Mouse (Mus musculus): ENCODE results near the gene Lgr5.

Lgr5 gene

DNA sequence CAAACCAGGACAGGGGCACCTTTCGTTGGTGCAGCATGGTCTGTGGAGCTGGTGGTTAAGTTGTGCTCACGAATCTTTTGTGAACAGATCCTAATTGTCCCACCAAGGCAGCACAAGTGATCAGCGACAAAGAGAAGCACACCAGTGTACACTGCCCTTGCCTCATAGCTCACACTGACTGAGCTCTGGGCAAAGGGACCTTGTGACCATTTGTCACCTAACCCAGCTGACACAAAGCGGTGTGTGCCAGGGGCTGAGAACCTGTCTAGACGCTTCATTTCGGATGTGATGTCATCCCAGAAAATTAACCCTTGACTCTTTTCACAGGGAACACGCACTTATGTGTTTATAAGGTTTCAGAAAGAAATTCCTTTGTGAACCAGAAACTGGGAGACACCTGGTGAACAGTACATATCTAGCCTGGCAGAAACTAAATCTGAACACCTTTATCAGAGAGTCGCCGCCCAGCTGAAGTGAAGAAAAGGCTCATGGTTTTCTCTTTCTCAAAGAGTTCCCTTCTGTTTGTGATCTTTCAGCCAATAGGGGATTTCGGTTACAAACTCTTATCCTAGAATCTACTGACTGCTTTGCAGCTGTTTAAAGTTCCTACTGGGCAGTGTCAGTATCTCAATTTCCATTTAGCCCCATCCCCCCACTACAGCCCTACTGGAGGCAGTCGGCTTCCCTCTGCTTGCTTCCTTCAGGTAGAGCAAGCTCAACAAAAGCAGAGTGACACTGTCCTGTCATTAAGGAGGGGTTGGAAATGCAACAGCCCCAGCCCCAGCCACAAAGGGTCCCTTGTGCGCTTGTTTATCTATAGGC, 94.4 kb downstream of the Lgr5 start:
- DNase-seq, result no peak

DNA sequence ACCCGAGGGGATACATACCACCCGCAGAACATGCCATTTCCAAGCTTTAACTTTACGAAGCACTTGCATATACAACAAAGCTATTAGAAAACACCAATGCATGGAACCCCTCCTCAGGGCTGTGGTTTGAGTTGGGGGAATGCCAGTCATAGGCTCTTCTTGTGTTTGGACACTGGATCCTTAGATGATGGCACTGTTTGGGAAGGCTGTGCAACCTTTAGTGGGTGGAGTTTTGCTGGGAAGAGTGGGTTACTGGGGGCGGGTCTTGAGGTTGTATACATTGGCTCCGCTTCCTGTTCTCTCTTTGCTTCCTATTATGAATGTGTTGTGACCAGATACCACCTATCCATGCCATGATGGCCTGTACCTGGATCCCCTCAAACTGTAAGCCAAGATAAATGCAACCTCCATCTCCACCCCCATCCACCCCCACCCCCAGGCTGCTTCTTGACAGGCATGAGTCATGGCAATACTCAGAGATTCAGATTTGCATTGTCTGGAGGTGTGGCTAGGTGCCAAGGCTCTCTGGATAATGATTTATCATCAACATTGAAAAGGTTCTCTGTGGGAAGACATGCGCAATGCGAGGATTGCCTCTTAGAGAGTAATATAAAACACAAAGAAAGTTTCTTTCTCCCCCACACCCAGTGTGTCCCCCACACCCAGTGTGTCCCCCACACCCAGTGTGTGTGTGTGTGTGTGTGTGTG, 95.6 kb downstream of the Lgr5 start:
- DNase-seq, result peak in 1 of 2 experiments; percentile 16

DNA sequence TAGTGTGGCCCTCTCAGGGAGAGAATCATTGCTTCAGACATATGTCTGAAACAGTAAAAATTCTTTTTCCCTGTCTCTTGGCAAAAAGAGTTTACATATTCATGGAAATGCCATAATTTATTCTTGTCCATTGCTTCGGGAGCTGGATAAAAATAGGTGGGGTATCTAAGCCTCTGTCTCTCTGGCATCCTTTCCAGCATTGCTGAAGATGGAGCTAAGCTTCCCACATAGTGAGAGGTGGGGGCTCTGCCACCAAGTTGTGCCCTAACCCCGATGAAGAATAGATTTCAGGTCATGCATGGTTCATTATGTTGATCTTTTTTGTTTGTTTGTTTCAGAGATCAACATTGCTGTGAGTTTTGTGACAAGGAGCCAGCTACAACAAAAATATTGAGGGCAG, 102.0 kb downstream of the Lgr5 start:
- no peak for DNase-seq

DNA sequence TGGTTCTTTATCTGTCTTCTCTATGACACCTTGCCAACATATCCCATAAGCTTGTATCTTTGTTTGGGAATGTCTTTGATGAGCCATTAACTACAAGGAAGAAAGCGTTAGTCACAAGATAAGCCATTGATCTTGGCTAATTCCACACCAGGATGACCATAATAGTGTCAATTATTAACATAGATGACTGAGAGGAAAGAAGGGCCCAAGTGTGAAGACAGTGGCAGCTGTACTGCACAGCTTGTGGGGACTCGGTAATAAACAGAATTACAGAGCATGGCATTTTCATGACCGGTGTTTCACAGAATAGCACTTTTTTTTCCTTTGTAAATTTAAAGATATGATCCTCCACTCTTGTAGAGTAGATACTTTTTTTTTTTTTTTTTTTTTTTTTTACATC, 102.9 kb downstream of the Lgr5 start:
- no peak for DNase-seq

DNA sequence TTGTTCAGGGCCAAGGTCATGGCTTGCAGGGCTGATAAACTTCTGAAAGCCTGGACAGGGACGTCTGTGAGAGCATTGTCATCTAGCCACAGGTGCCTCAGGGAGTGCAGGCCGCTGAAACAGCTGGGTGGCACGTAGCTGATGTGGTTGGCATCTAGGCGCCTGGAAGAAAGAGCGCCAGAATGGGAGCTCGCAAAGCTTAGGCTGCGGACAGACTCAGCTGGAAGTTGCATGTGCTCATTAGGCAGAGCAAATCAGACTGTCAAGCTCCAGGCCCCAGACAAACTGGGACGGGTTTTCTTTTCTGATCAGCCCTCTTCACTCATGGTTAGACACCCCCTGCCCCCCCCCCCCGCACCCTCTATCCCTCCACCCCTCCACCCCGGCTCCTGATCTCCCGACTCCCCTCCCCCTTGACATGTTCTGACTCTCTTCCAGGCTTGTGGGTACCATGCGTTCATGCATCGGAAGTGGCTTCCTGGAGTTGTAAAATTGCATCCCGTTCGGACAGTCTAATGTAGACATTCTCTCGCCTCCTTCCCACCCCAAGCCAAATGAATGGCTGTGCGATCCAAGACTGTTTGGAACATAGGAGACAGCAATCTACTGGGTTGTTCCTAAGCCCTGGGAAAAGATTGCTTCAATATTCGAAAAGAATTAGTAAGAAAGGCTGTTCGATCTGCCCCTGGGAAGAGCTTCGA, 109.0 kb downstream of the Lgr5 start:
- DNase-seq, result no peak

DNA sequence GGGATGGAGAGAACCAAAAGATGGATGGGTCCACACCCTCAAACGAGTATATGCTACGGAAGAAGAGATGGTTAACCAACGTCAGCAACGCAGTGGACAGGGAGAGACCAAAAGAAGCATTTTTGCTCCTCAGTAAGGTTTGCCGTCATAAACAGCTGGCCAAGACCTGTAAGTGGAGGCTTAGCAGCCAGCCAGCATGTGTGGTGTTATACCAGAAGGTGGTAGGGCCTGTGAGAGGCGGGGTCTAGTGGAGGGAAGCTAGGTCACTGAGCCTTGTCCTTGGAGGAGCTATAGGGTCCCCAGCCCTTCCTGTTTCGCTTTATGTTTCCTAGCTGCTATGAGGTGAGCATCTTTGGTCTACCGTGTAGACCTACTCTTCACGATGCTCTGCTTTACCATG, 111.1 kb downstream of the Lgr5 start:
- no peak for DNase-seq

DNA sequence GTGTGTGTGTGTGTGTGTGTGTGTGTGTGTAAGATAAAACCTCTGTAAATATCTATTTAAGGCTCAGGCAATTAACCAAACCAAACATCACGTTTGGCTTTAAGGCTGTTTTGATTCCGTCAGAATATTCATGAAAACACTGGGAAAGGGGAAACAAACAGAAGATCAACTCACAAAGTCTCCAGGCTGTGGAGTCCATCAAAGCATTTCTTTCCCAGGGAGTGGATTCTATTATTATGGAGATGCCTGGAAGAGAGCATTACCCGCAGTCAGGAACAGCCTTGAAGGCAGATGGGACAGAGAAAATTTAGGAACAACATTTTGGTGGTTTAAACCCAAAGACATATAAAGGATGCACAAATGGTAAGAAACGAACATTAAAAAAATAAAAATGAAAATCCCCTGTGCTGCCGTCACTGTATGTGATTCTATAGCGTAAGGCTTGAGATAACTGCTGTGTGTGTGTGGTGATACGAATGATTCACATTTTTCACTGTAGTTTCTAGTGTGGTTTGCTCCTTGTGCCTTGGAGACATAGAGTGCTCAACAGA, 112.5 kb downstream of the Lgr5 start:
- no peak for DNase-seq

DNA sequence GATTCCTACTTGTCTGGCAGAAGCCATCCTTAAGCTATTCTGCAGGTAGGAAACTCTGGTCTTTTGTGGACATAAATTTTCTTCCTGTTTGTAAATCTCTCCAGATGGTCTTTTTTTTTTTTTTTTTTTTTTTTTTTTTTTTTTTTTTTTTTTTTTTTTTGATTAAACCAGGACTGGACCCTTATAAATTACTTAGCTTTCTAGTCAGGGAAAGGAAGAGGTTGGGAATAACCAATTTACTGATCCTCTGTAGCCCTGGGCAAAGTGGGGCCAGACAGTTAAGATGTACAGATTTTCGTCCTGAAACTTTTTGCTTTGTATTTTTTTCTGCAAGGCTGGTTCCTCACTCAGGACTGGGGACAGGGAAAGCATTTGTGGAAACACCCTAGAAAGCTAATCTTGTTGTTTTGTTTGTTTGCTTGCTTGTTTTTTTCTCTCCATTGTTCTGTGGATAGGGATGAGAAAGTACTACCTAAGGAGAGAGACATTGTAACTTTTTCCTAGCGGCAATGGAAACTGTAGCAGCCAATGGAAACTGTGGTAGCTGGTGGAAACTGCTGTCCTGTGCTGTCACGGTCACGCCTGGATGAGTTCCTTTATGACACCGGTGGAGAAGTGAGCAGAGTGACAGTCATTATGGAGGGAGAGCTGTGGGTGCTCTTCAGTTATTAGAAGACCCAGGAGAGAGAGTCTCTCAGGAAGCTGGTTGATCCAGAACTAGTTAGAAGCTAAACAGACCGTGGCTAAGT, 114.2 kb downstream of the Lgr5 start:
- DNase-seq, result no peak

DNA sequence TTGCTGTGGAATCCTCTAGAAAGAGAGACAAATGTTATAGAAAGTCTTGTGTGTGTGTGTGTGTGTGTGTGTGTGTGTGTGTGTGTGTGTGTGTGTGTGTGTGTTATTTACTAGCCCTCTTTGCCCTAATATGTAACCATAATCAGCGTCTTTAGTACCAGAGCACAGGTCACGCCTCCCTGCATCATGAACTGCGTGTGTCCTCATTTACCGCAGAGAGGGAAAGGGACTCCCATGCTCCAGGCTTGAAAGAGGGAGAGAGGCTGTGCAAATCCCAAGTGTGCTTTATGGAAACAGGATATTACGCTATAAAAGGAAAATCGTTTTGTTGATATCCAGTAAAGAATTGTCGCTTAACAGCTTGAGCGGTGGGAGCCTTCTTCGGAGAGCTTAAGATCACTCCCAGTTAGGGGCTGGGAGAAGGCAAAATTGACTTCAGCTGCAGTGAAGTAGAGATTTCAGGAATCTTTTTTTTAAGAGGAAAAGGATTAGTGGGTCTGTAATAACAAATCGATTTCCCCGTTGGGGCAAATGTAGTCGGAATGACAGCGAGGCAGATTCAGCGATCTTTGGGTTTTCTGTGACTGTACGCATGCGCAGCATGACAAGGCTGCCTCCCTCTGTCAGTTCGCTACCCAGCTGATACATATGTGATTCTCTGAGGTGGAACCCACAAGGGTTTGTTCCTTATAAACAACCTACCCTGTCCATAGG, 116.8 kb downstream of the Lgr5 start:
- DNase-seq, result no peak

DNA sequence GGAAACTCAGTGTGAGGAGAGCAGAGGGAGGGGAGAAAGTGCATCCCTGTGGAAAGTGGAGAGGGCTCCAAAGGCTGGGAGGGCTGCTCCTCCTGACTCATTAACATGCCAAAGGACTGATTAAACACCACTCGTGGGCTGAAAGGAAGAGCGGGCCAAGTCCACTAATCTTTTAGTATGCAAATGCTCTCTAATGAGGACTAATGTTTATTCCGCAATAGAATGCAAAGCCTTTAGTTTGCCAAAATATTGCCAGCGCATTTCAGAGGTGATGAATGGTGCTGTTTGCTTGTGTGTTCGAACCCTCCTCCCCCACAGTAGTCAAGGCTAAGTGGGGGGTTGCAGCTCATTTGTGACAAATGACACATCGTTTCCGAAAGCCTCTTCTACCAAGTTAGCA, 118.5 kb downstream of the Lgr5 start:
- no peak for DNase-seq

DNA sequence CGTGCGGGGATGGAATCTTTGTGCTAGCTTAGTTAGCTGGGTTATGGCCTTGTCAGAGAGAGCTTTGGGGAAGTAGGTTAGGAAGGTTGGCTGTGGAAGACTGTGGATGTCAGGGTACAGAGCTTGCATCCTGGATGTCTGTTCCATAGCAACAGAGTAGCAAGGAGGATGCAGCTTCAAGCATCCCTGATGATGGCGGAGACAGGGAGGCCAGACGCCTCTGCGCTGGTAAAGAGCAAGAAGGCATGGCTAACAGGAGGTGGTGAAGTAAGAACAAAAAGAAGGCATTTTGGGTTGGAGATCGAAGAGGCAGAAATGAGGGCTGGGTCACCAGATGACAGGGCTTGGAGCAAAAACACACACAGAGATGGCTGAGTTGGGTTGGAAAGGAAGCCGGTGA, 118.9 kb downstream of the Lgr5 start:
- DNase-seq, result no peak

DNA sequence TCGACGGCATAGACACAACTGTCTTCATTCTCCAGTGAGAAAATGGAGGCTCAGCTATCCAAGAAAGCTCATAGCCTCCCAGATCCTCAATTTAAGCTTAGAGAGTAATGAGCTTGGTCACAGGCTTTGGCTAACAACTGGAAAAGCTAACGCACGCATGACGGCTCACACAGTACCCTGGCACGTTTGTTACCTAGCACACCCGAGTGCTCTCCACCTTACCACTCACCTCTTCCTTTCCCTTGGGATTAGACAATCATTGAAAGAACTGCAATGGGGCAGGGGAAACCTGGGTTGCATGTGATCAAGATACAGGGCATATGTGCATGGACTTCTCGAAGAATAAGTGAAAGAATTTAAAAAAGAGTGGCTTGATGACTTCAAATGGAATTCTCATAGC, 119.6 kb downstream of the Lgr5 start:
- DNase-seq, result no peak

DNA sequence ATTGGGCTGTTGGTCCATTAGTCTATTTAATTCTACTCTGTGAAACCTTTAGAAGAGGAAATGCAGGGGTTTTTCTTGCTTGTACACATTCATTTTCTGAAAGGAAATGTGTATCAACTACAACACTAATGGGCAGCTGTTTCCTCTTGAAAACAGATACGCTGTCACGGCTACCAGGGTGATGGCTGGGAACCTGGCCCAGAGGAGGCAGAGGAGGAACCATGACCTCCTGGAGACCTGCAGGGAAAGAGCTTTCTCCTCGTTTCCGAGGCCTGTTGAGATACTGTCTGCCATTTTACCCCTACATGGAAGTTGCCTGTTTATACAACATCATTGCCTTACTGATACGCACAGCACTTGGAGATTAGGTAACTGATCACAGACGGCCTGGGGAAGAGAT, 121.8 kb downstream of the Lgr5 start:
- DNase-seq, result no peak

DNA sequence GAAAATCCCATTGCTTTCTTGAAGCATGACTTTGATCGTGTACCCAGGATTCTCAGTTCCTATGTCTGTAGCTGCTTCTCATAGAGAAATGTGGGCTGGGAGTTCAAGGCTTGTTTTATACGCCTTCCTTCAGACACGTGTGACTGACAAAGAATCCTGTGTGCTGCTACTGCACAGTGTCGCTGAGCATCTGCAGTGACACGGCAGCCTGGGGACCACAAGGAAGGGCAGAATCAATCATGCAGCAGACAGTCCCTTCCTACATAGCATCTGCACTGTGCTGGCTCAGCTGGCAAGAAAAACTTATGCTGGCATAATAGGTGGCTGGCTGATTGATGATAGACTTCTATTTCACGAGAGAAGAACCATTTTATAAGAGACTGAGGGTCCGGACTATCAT, 122.5 kb downstream of the Lgr5 start:
- DNase-seq, result no peak

DNA sequence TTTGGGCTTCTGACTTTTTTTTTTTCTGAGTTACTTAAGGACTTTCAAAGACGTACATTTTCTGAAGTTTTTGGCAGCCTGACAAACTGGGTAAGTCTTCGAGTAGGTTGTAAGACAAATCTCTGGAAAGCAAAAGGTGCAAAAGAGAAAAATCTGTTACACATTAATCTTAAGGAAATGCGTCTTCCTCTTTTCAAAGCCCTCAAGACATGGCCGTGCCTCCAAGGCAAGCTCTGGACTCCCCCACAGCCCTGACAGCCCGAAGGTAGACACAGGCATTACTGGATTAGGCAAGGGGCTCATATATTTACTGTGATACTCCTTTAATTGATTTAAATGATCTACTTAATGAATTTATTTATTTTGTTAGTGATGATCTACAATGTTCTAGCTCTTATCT, 124.9 kb downstream of the Lgr5 start:
- DNase-seq, result no peak

DNA sequence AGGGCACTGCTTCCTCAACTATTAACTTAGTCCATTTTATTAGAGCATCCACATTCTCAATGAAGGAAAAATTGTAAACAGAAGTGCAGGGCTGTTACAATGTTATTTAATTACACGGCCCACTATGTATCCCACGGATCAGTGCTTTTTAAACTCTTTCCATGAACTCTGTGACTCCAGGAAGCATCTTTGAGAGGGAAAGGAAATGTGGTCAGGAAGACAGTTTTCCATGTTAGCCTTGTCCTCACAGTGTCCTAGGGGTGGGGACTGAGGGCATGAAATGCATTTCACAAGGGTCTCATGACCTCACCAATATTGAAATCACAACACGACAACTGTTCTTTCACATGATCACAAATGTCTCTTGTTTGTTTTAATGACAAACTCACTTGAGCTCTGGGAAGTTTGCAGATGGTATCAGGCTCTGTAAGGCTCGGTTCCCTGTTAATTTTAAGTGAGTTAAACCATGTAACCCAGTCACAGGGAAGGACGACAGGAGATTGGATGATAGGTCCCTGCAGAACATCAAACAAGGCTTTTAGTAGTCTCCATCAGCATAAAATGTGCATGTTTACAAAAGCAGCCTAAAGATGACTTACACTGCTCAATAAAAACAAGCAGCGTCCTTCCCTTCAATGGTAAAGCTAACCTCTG, 130.1 kb downstream of the Lgr5 start:
- no peak for DNase-seq

DNA sequence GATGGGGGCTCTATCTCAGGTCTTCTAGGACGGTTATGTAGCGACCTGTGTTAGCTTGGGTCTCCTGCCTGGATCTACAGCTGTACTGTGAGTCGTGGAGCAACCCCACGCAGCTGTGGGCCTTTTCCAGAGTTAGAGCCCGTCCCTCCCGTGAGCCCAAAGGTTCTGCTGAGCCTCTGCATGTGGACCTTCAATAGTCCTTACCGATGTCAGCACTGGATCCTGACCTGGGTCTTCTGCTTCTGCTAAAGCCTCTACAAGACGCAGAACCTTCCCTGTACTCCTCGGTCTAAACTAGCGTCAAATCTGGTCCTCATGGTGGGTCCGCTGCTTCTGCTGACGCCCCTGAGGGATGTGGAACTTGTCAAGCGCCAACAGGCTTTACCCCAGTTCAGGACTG, 139.0 kb downstream of the Lgr5 start:
- DNase-seq, result no peak

DNA sequence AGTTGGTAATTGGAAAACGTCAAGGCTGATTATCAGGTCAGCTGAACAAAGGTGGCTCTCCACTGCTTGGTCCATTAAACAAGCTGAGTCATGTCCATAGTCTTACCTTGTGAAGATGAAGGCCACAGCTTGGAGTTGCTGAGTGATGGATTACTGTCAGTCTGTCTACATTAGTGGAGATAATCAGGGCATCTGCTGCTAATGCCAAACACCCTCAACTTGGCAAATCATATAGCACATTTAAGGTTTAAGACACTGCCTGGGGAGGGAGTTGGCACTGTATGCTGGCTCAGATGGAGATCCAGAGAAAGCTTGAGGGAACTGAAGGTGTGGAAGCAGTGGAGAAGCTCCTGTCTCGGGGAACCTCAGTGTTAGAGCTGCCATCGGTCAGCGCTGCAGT, 150.3 kb downstream of the Lgr5 start:
- no peak for DNase-seq

DNA sequence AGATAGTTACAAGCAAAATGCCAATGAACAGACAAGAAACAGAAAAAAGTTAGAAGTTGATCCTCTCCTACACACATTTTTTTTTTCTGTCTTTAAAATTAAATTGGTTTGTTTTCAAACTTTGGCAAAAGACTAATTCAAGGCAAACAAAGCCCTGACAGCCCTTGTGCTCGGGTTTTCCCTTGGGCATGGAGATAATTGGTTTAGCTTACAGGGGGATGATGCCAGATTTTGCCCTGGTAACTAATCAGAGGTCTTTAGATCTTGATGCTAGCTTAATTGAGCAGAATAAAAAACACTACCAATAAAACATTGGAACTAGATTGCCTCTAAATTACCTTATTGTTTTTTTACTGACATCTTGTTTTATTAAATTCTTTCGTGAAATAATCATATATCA, 162.2 kb downstream of the Lgr5 start:
- DNase-seq, result no peak

DNA sequence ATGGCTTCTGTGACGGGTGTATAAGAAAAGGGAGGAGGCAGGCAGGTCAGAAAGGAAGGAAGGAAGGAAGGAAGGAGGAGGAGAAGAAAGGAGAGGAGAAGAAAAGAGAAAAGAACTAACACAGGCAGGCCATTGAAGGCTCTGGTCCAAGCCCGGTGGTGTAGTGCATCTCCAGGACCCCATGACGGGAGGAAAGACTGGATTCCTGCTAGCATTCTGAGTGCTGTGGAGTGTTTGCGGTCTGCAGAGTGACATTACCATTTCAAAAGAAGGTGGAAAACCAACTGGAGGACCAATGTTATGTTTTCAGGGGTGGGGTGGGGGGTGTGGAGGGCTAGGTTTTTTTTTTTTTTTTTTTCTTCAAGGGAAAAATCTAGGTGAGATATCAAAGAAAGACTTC, 165.6 kb downstream of the Lgr5 start:
- no peak for DNase-seq

DNA sequence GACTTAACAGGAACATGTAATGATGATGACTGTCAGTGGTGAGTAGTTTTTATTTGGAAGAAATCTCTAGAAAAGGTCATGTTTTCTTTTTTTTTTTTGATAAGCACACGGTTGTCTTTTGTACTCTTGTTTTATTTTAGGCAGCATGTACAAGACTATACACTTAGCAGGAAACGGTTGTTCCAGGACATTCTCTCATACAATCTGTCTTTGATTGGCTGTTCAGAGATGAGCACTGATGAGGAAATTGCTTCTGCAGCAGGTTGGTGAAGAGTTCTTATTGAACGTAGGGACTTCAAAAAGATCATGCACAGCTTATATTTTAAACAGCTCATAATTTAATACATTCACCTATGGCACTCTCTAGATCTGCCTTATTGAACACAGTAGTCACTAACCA, 173.5 kb downstream of the Lgr5 start:
- no peak for DNase-seq

DNA sequence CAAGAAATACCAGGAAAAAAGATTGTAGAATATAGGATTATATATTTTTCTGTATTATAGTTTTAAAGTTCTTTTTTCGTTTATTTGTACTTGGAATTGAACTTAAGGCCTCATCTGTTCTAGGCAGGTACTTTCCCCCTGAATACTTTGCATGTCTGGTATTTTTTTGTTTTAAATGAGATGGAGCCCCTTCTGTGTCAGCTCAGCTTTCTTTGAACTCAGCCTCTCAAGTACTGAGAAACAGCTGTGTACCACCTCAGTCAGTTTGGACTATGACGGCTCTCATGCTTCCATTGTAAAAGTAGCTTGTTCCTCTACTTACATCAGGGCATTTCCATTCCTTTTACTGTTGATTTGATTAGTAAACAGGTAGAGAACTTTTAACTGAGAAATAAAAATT, 174.1 kb downstream of the Lgr5 start:
- DNase-seq, result no peak
